Mouse (Mus musculus) brain, adult 10 weeks (tissue): ENCODE results near the gene Rflna. TPM values are rescaled to one million over a fixed set of nuclear protein-coding genes. Genes with fewer than 3 reads are reported as not detected.

Source experiments
- polyA plus RNA-seq: library from polyadenylated mRNA; stranded (reverse); fragments of 350-450 nt; fragmentation: Illumina TruSeq; extraction: RNeasy Lipid Tissue Mini Kit (QIAGEN cat#74804); gene quantifications from one replicate; pipeline ENCODE4 v1.2.3, GENCODE M21; 2015; ENCODE audit warnings: low read depth, low replicate concordance

Rflna gene
- 1.2 TPM for polyA plus RNA-seq

GRCm38 (mm10) chr5:125002969-125003872 lies at the start of gene Rflna:
Gene Rflna (plus strand): TSS chr5:125003221.

Other genes starting within 250 kb of the Rflna start
- gene Ccdc92, start 140.8 kb upstream of the Rflna start, polyA plus RNA-seq = 91.5 TPM
- gene Zfp664, start 140.5 kb upstream of the Rflna start, polyA plus RNA-seq = 71.7 TPM
- gene Ncor2, start 176.0 kb downstream of the Rflna start, polyA plus RNA-seq = 83.3 TPM